Mouse (Mus musculus) MEL (cell line): ENCODE data around the gene Pvr. TPM values are rescaled to one million over a fixed set of nuclear protein-coding genes. Genes with fewer than 3 reads are reported as not detected.

Experiments used
- DNase-seq: peaks from one replicate; pipeline ENCODE4 v3.0.0; 2011; ENCODE audit warnings: low read depth, low spot score
- H3K27ac ChIP-seq: 2 replicates; pipeline ENCODE4 v1.5.1; 2012; ENCODE audit warnings: low read depth, mild to moderate bottlenecking, control low read depth, low read length, moderate library complexity; ENCODE audit not compliant: control insufficient read depth
- H3K27me3 ChIP-seq, 2 experiments: fragments of 150-350 bp in 1 of 2; sonication (generic) in 1 of 2; 2 replicates each; pipeline ENCODE4 v1.6.1; 2012; ENCODE audit warnings: low read length in 2 of 2, mild to moderate bottlenecking in 2 of 2, improper control_type of control experiment in 1 of 2, moderate library complexity in 1 of 2; ENCODE audit not compliant: insufficient read depth in 2 of 2, control insufficient read depth in 1 of 2
- H3K36me3 ChIP-seq, 2 experiments: 2 replicates each; pipeline ENCODE4 v1.6.1; 2012 to 2014; ENCODE audit warnings: low read length in 2 of 2, improper control_type of control experiment in 1 of 2, inconsistent platforms in 1 of 2, mild to moderate bottlenecking in 1 of 2; ENCODE audit not compliant: insufficient read depth in 2 of 2, control insufficient read depth in 1 of 2
- H3K4me1 ChIP-seq, 2 experiments: fragments of 150-350 bp in 1 of 2; sonication (generic) in 1 of 2; 2 replicates each; pipeline ENCODE4 v1.6.1; 2012; ENCODE audit warnings: low read length in 2 of 2, improper control_type of control experiment in 1 of 2, mild to moderate bottlenecking in 1 of 2; ENCODE audit not compliant: insufficient read depth in 2 of 2, control insufficient read depth in 1 of 2
- H3K4me3 ChIP-seq, 2 experiments: fragments of 150-350 bp in 1 of 2; sonication (generic) in 1 of 2; 2 replicates each; pipeline ENCODE4 v1.5.1; 2012; ENCODE audit warnings: low read depth in 2 of 2, low read length in 2 of 2, mild to moderate bottlenecking in 2 of 2, moderate library complexity in 2 of 2, control low read depth in 1 of 2, improper control_type of control experiment in 1 of 2; ENCODE audit not compliant: control insufficient read depth in 1 of 2, insufficient read depth in 1 of 2
- H3K79me2 ChIP-seq: 2 replicates; pipeline ENCODE4 v1.6.1; 2012; ENCODE audit warnings: mild to moderate bottlenecking, low read length, moderate library complexity; ENCODE audit not compliant: control insufficient read depth, poor library complexity, insufficient read depth
- H3K9ac ChIP-seq: 2 replicates; pipeline ENCODE4 v1.6.1; 2012; ENCODE audit warnings: low read depth, mild to moderate bottlenecking, control low read depth, low read length, moderate library complexity; ENCODE audit not compliant: control insufficient read depth, poor library complexity, severe bottlenecking
- H3K9me3 ChIP-seq: fragments of 150-350 bp; sonication (generic); replicated peaks from 2 replicates; pipeline ENCODE4 v1.6.1; 2012; ENCODE audit warnings: mild to moderate bottlenecking, low read length, improper control_type of control experiment, moderate library complexity; ENCODE audit not compliant: insufficient read depth
- CHD2 ChIP-seq: IDR thresholded peaks from 2 replicates; pipeline ENCODE4 v1.6.1; 2011; ENCODE audit warnings: low read length, improper control_type of control experiment
- E2F4 ChIP-seq: IDR thresholded peaks from 2 replicates; pipeline ENCODE4 v1.6.1; 2011; ENCODE audit warnings: low read depth, low read length, improper control_type of control experiment, borderline replicate concordance
- ELF1 ChIP-seq: IDR thresholded peaks from 2 replicates; pipeline ENCODE4 v1.6.1; 2014; ENCODE audit warnings: low read depth, mild to moderate bottlenecking, inconsistent platforms, low read length, improper control_type of control experiment, moderate library complexity
- GATA1 ChIP-seq: IDR thresholded peaks from 2 replicates; pipeline ENCODE4 v1.6.1; 2011; ENCODE audit warnings: low read depth, low read length, improper control_type of control experiment
- HCFC1 ChIP-seq: IDR thresholded peaks from 2 replicates; pipeline ENCODE4 v1.6.1; 2012; ENCODE audit warnings: low read depth, mild to moderate bottlenecking, inconsistent platforms, low read length, improper control_type of control experiment, moderate library complexity
- MAFK ChIP-seq: IDR thresholded peaks from 2 replicates; pipeline ENCODE4 v1.6.1; 2011; ENCODE audit warnings: low read depth, mild to moderate bottlenecking, low read length, improper control_type of control experiment, borderline replicate concordance
- MXI1 ChIP-seq: IDR thresholded peaks from 2 replicates; pipeline ENCODE4 v1.6.1; 2011; ENCODE audit warnings: mild to moderate bottlenecking, low read depth, low read length, improper control_type of control experiment
- MYB ChIP-seq: IDR thresholded peaks from 2 replicates; pipeline ENCODE4 v1.6.1; 2011; ENCODE audit warnings: mild to moderate bottlenecking, low read depth, low read length, improper control_type of control experiment
- MYC ChIP-seq: IDR thresholded peaks from 2 replicates; pipeline ENCODE4 v1.6.1; 2011; ENCODE audit warnings: low read depth, mild to moderate bottlenecking, low read length, improper control_type of control experiment, moderate library complexity
- NRF1 ChIP-seq: IDR thresholded peaks from 2 replicates; pipeline ENCODE4 v1.6.1; 2014; ENCODE audit warnings: low read depth, mild to moderate bottlenecking, inconsistent platforms, low read length, improper control_type of control experiment, moderate library complexity; ENCODE audit not compliant: poor library complexity, insufficient read depth, severe bottlenecking
- POLR2AphosphoS2 ChIP-seq: IDR thresholded peaks from 2 replicates; pipeline ENCODE4 v1.6.1; 2011; ENCODE audit warnings: low read length, improper control_type of control experiment
- POLR2AphosphoS5 ChIP-seq: IDR thresholded peaks from 2 replicates; pipeline ENCODE4 v1.6.1; 2012; ENCODE audit warnings: low read depth, borderline replicate concordance, mild to moderate bottlenecking, inconsistent platforms, low read length, moderate library complexity, mixed read lengths
- RAD21 ChIP-seq: IDR thresholded peaks from 2 replicates; pipeline ENCODE4 v1.6.1; 2011; ENCODE audit warnings: mild to moderate bottlenecking, low read depth, low read length, improper control_type of control experiment
- RCOR1 ChIP-seq: IDR thresholded peaks from 2 replicates; pipeline ENCODE4 v1.6.1; 2012; ENCODE audit warnings: low read depth, mild to moderate bottlenecking, inconsistent platforms, low read length, improper control_type of control experiment
- TCF12 ChIP-seq: IDR thresholded peaks from 2 replicates; pipeline ENCODE4 v1.6.1; 2014; ENCODE audit warnings: low read depth, mild to moderate bottlenecking, inconsistent platforms, low read length, improper control_type of control experiment, moderate library complexity
- USF2 ChIP-seq, 2 experiments: IDR thresholded peaks; 2 replicates each; pipeline ENCODE4 v1.6.1; 2011 to 2012; ENCODE audit warnings: improper control_type of control experiment in 2 of 2, low read length in 2 of 2, borderline replicate concordance in 1 of 2, inconsistent platforms in 1 of 2, low read depth in 1 of 2, mild to moderate bottlenecking in 1 of 2; ENCODE audit not compliant: insufficient read depth in 1 of 2
- ZMIZ1 ChIP-seq: IDR thresholded peaks from 2 replicates; pipeline ENCODE4 v1.6.1; 2012; ENCODE audit warnings: low read depth, mild to moderate bottlenecking, inconsistent platforms, low read length, improper control_type of control experiment, moderate library complexity
- polyA plus RNA-seq, 2 experiments: library from polyadenylated mRNA; stranded (reverse) in 1 of 2; unstranded in 1 of 2; fragments of >175 nt in 1 of 2; fragments of >200 nt in 1 of 2; gene quantifications; 2 replicates each; pipeline versions ENCODE4 v1.2.1 to v1.2.4; 2012; ENCODE audit warnings: low replicate concordance in 2 of 2, low read depth in 1 of 2; ENCODE audit not compliant: insufficient read length in 2 of 2, insufficient read depth in 1 of 2, missing spikeins in 1 of 2
- total RNA-seq: library from RNA; depleted of rRNA; stranded (reverse); fragments of 300-350 nt; gene quantifications from 2 replicates; pipeline ENCODE4 v1.2.3, GENCODE M21; 2012

Pvr gene
- total and polyA plus RNA-seq, 3 experiments: not detected

GRCm38 (mm10) chr7:19923797-19924196, 2.8 kb upstream of the Pvr start:
- H3K9ac ChIP-seq: no peak overlapping the region
- H3K27ac ChIP-seq: no peak overlapping the region
- no peak for DNase-seq
- H3K4me1 ChIP-seq: no peaks in the 10 kb centered on the region; a peak in 1 of 4 replicates
- no peaks in the 10 kb centered on the region for H3K9me3 ChIP-seq
- TF ChIP-seq TCF12 (no peak), GATA1 (no peak), MXI1 (no peak), POLR2AphosphoS5 (no peak), MYC (no peak), E2F4 (no peak), ZMIZ1 (no peak), MYB (no peak), POLR2AphosphoS2 (no peak), RCOR1 (no peak), USF2 (IDR thresholded peaks at IDR 0.05; ENCODE audit: borderline replicate concordance in 1 of 2, insufficient read depth in 1 of 2, low read depth in 1 of 2, low read length in 2 of 2) (no peak)
- H3K36me3 ChIP-seq: no peaks in the 10 kb centered on the region
- H3K27me3 ChIP-seq: peaks cover 3 to 8% of the 10 kb centered on the region in 2 experiments
- no peaks in the 10 kb centered on the region for H3K79me2 ChIP-seq
- no peak overlapping the region for H3K4me3 ChIP-seq

DNA sequence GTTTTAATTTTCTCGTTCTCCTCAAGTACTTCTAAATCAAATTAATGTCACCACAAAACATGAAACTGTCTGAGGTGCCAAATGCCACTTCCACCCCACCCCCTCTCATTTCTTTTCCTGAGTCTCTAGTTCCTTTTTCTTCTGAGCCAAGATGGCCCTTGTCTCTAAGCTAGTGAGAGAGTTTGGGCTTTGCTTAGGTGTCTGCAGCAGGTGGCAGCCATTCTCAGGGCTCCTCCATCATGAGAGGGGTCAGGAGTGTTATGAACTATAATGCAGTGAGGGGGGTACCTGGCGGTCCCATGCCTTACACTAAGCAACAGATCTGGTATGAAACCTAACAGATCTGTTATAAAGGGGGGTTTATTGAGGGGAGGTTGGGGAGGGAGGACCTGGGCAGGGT, 2.4 kb upstream of the Pvr start:
- peaks cover 3 to 8% of the 10 kb centered on the region in 2 experiments for H3K27me3 ChIP-seq
- H3K4me3 ChIP-seq: no peak overlapping the region
- no peaks in the 10 kb centered on the region for H3K79me2 ChIP-seq
- no peak overlapping the region for H3K9ac ChIP-seq
- no peaks in the 10 kb centered on the region for H3K36me3 ChIP-seq
- no peak overlapping the region for H3K27ac ChIP-seq
- H3K9me3 ChIP-seq: no peaks in the 10 kb centered on the region
- no peak for DNase-seq
- no peaks in the 10 kb centered on the region; a peak in 1 of 4 replicates for H3K4me1 ChIP-seq
- TF ChIP-seq TCF12 (no peak), MXI1 (no peak), CHD2 (no peak), MAFK (no peak), NRF1 (no peak), HCFC1 (no peak)

- Histone ChIP-seq H3K27me3 (peaks cover 0 to 1% of the 10 kb centered on the region in 2 experiments; a peak in 1 of 4 replicates), H3K4me1 (no peaks in the 10 kb centered on the region; a peak in 1 of 4 replicates), H3K36me3 (no peaks in the 10 kb centered on the region), H3K4me3 (no peak overlapping the region), H3K9me3 (no peaks in the 10 kb centered on the region), H3K79me2 (no peaks in the 10 kb centered on the region), H3K9ac (no peak overlapping the region), H3K27ac (no peak overlapping the region)
- no peak for DNase-seq
- TF ChIP-seq ELF1 (no peak), RAD21 (no peak)
These were observed 824 bp downstream of the Pvr start for GRCm38 (mm10) chr7:19920166-19920505.
